In the genomic region with DNA sequence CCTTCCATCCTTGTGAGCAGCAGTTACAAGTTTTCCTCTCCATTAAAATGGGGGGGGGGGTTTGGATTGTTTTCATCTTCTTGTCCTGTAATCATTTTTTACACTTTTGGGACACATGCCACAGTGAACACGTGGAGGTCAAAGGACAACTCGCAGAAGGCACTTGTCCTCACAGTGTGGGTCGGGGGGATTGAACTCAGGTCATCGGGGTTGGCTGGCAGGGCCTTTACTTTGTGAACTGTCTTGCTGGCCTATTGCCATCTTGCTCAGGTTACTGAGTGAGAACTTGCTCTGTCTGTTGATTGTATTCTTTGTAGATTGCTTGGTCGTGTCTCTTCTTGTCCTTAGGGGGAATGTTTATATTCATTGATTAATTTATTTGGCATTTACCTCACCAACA, we compare ENCODE assay signal across 25 mouse cellular contexts.
"Had no signal": no experiment of that assay in that cellular context is flagged by ENCODE, and none has a peak within 500 bp of the region (broad histone marks: within the 10 kb centered on the region; RNA-seq: fewer than 3 reads in every experiment).

No protein-coding gene starts in this region.

- H3K27me3 ChIP-seq: heart, embryonic 13.5 days; heart, embryonic 15.5 days; hindbrain, embryonic 12.5 days; intestine, embryonic 15.5 days; limb, embryonic 12.5 days had no signal

- H3K4me2 ChIP-seq: heart, embryonic 11.5 days; heart, embryonic 13.5 days; heart, embryonic 15.5 days; hindbrain, embryonic 12.5 days; hindbrain, embryonic 14.5 days; intestine, embryonic 15.5 days; limb, embryonic 12.5 days had no signal

- H3K27ac ChIP-seq: gastrocnemius, adult 2 months; heart, adult 2 months; heart, embryonic 13.5 days; heart, embryonic 15.5 days; hindbrain, embryonic 10.5 days; hindbrain, embryonic 12.5 days; hindbrain, embryonic 14.5 days; intestine, embryonic 15.5 days; layer of hippocampus, adult 2 months; left cerebral cortex, adult 2 months; limb, embryonic 10.5 days; limb, embryonic 12.5 days; liver, embryonic 14.5 days had no signal

- H3K4me3 ChIP-seq: gastrocnemius, adult 2 months; heart, adult 2 months; heart, embryonic 13.5 days; heart, embryonic 15.5 days; hindbrain, embryonic 10.5 days; hindbrain, embryonic 12.5 days; intestine, embryonic 15.5 days; layer of hippocampus, adult 2 months; left cerebral cortex, adult 2 months; limb, embryonic 10.5 days; limb, embryonic 12.5 days had no signal

- ATAC-seq: inflammation-experienced regulatory T-cells, adult 6 months; intestine, embryonic 15.5 days; intestine, postnatal 0 days had no signal

- H3K36me3 ChIP-seq: heart, embryonic 13.5 days; heart, embryonic 15.5 days; hindbrain, embryonic 10.5 days; hindbrain, embryonic 12.5 days; intestine, embryonic 15.5 days; limb, embryonic 10.5 days; limb, embryonic 12.5 days had no signal

- H3K9me3 ChIP-seq: heart, embryonic 13.5 days; heart, embryonic 15.5 days; hindbrain, embryonic 10.5 days; hindbrain, embryonic 12.5 days; intestine, embryonic 15.5 days; limb, embryonic 10.5 days; limb, embryonic 12.5 days had no signal

- H3K4me1 ChIP-seq: hindbrain, embryonic 10.5 days; hindbrain, embryonic 12.5 days; intestine, embryonic 15.5 days; limb, embryonic 10.5 days; limb, embryonic 12.5 days had no signal

- DNase-seq: gastrocnemius, adult 2 months; gastrocnemius, postnatal 10 days; gastrocnemius, postnatal 25 days; heart, adult 2 months; heart, postnatal 14 days; heart, postnatal 4 days; kidney, adult 8-10 months; kidney, postnatal 10 days; kidney, postnatal 25 days; kidney, postnatal 4 days; liver had no signal

- H3K9ac ChIP-seq: heart, embryonic 13.5 days; heart, embryonic 15.5 days; hindbrain, embryonic 12.5 days; hindbrain, embryonic 14.5 days; intestine, embryonic 15.5 days; limb, embryonic 12.5 days; liver, embryonic 14.5 days had no signal
